Mouse (Mus musculus) midbrain, embryonic 13.5 days (tissue): ENCODE data around the gene Cuedc2. TPM values are rescaled to one million over a fixed set of nuclear protein-coding genes. Genes with fewer than 3 reads are reported as not detected.

Experiments
- ATAC-seq: fragments of 200-750 bp; cut with Nextera tagmentation; 2 replicates; pipeline ENCODE4 v1.8.0; 2017; ENCODE audit warnings: mild to moderate bottlenecking, moderate TSS enrichment, moderate library complexity
- H3K27ac ChIP-seq: fragments of 300-500 bp; sonication (generic); 2 replicates; pipeline ENCODE4 v1.5.1; 2015; ENCODE audit warnings: inconsistent platforms, mild to moderate bottlenecking, moderate library complexity
- H3K27me3 ChIP-seq: fragments of 300-500 bp; sonication (generic); 2 replicates; pipeline ENCODE4 v1.6.1; 2015; ENCODE audit warnings: mild to moderate bottlenecking, inconsistent platforms
- H3K36me3 ChIP-seq: fragments of 300-500 bp; sonication (generic); 2 replicates; pipeline ENCODE4 v1.6.1; 2015; ENCODE audit warnings: mild to moderate bottlenecking, inconsistent platforms
- H3K4me1 ChIP-seq: fragments of 300-500 bp; sonication (generic); replicated peaks from 2 replicates; pipeline ENCODE4 v1.6.1; 2015; ENCODE audit warnings: inconsistent platforms
- H3K4me2 ChIP-seq: fragments of 300-500 bp; sonication (generic); replicated peaks from 2 replicates; pipeline ENCODE4 v1.6.1; 2015; ENCODE audit warnings: moderate library complexity, mild to moderate bottlenecking, inconsistent platforms
- H3K4me3 ChIP-seq: fragments of 300-500 bp; sonication (generic); replicated peaks from 2 replicates; pipeline ENCODE4 v1.5.1; 2015; ENCODE audit warnings: mild to moderate bottlenecking, inconsistent platforms
- H3K9ac ChIP-seq: fragments of 300-500 bp; sonication (generic); replicated peaks from 2 replicates; pipeline ENCODE4 v1.6.1; 2015; ENCODE audit warnings: mild to moderate bottlenecking, inconsistent platforms
- H3K9me3 ChIP-seq: fragments of 300-500 bp; sonication (generic); 2 replicates; pipeline ENCODE4 v1.6.1; 2016; ENCODE audit warnings: mild to moderate bottlenecking, inconsistent platforms
- WGBS: fragments of 180-500 bp; shearing (Covaris S2); methylation state at CpG from one replicate; pipeline ENCODE4 v1.1.7; 2015; 5-methylcytosine and 5-hydroxymethylcytosine counted together
- polyA plus RNA-seq: library from polyadenylated mRNA; unstranded; fragments of >200 nt; fragmentation: Nextera tagmentation; extraction: Ambion mirVana; gene quantifications from 2 replicates; pipeline ENCODE4 v1.2.1, GENCODE M21; 2015

The Cuedc2 gene
- polyA plus RNA-seq, 1 experiment from 2014 or later = 290 TPM

DNA sequence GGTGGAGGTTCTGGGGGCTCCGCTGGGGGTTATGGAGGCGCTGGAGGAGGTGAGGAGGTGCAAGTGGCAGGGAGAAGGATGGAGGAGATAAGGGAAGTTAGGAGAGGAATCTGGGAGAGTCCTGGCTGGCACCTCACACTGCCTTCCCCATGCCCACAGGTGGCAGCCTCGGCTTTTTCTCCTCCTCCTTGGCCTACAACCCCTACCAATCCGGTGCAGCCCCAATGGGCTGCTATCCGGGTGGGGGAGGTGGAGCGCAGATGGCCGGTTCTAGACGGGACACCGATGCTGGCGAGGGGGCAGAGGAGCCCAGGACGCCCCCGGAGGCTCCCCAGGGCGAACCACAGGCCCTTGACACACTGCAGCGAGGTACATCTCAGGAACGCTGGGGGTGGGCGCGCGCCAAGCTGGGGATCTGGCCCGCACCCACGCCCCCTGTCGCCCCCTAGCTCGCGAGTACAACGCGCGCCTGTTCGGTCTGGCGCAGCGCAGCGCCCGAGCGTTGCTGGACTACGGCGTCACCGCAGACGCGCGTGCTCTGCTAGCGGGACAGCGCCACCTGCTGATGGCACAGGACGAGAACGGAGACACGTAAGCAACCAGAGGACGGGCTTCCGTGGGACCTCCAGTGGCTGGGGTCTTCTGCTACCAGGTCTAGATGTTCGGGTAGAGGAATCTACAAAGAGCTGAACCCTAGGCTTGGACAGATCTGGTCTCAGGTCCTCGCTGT is 29.6 kb downstream of the Cuedc2 start:
- 1% methylated on average over 43 of the region's 47 CpGs for WGBS
- H3K4me1 ChIP-seq = peaks cover 31% of the 10 kb centered on the region
- ATAC-seq = peak; percentile 63
- H3K9ac ChIP-seq = peak overlapping the region; percentile 71
- peaks cover 65% of the 10 kb centered on the region for H3K27me3 ChIP-seq
- no peak overlapping the region for H3K27ac ChIP-seq
- peak overlapping the region; percentile 43 for H3K4me3 ChIP-seq
- H3K4me2 ChIP-seq = peak overlapping the region; percentile 80
- peaks cover 34% of the 10 kb centered on the region for H3K36me3 ChIP-seq
- H3K9me3 ChIP-seq = no peaks in the 10 kb centered on the region

DNA sequence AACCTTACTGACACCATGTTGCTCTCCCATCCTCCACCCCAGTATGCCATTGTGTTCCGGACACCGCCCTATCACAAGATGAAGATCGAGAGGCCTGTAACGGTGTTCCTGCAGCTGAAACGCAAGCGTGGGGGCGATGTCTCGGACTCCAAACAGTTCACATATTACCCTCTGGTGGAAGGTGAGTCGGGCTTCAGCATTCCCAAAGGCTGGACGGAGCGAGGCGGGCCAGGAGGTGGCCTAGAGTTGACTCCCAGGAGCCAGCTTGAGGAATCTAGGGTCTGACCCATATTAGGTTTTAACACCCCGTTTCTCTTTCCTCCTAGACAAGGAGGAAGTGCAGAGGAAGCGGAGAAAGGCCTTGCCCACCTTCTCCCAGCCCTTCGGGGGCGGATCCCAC is 30.2 kb downstream of the Cuedc2 start:
- Histone ChIP-seq H3K4me2 (peak overlapping the region; percentile 80), H3K36me3 (peaks cover 29% of the 10 kb centered on the region), H3K9me3 (no peaks in the 10 kb centered on the region), H3K27ac (no peak overlapping the region), H3K4me1 (peaks cover 31% of the 10 kb centered on the region), H3K4me3 (peak overlapping the region; percentile 43; the same call in 1 of the 2 replicates), H3K27me3 (peaks cover 59% of the 10 kb centered on the region), H3K9ac (no peak overlapping the region)
- 60% methylated on average over 16 of the region's 16 CpGs for WGBS
- no peak for ATAC-seq

DNA sequence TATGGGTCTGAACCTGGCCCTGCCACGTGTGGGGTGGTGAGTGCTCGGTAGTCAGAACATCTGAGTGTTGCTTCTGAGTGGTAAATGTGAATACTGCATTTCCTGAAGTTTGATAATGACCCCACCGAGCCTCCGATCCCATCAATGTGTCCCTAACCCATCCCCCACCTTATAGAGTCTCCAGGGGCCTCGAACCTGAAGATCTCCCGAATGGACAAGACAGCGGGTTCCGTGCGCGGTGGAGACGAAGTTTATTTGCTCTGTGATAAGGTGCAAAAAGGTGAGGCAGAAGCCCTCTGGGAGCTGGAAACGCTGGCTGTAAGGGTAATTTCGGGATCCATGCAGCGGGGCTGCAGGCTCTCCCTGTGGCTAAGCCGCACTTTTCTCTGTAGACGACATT is 30.7 kb downstream of the Cuedc2 start:
- Histone ChIP-seq H3K27ac (no peak overlapping the region), H3K4me3 (no peak overlapping the region), H3K36me3 (peaks cover 23% of the 10 kb centered on the region), H3K4me2 (no peak overlapping the region), H3K4me1 (peaks cover 31% of the 10 kb centered on the region), H3K27me3 (peaks cover 54% of the 10 kb centered on the region), H3K9me3 (no peaks in the 10 kb centered on the region), H3K9ac (no peak overlapping the region)
- 79% methylated on average over 16 of the region's 16 CpGs for WGBS
- no peak for ATAC-seq

GRCm38 (mm10) chr19:46306751-46307289 is 31.7 kb downstream of the Cuedc2 start:
- Histone ChIP-seq H3K27ac (no peak overlapping the region), H3K4me1 (peaks cover 31% of the 10 kb centered on the region), H3K4me3 (no peak overlapping the region), H3K9ac (no peak overlapping the region), H3K9me3 (no peaks in the 10 kb centered on the region), H3K36me3 (peaks cover 15% of the 10 kb centered on the region), H3K4me2 (no peak overlapping the region), H3K27me3 (peaks cover 50% of the 10 kb centered on the region)
- 91% methylated on average over 9 of the region's 9 CpGs for WGBS
- ATAC-seq = no peak

DNA sequence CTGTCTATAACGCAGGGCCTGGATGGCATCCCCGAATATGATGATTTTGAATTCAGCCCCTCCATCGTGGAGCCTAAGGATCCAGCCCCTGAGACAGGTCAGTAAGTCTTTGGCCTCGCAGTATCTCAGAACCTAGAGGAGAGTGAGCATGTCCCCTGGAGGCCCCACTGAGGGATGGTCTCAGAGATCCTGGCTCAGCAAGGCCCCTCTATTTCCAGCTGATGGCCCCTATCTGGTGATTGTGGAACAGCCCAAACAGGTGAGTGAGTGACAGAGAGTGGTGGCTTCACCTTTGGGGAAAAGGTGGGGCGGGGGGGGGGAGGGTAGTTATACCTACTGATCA is 32.3 kb downstream of the Cuedc2 start:
- Histone ChIP-seq H3K4me3 (peak overlapping the region; percentile 43), H3K27me3 (peaks cover 50% of the 10 kb centered on the region), H3K36me3 (peaks cover 9% of the 10 kb centered on the region; the same call in 1 of the 2 replicates), H3K4me2 (peak overlapping the region; percentile 88), H3K27ac (no peak overlapping the region), H3K9ac (peak overlapping the region; percentile 57; the same call in 1 of the 2 replicates), H3K9me3 (no peaks in the 10 kb centered on the region), H3K4me1 (peaks cover 31% of the 10 kb centered on the region)
- ATAC-seq = no peak
- WGBS = 50% methylated on average over 5 of the region's 5 CpGs

GRCm38 (mm10) chr19:46305432-46306267 is 32.9 kb downstream of the Cuedc2 start:
- peaks cover 31% of the 10 kb centered on the region for H3K4me1 ChIP-seq
- 0 out of 2 replicates have a peak, but pooled peaks cover 3% of the 10 kb centered on the region for H3K36me3 ChIP-seq
- no peaks in the 10 kb centered on the region for H3K9me3 ChIP-seq
- peaks cover 52% of the 10 kb centered on the region for H3K27me3 ChIP-seq
- H3K9ac ChIP-seq = peak overlapping the region; percentile 57
- H3K27ac ChIP-seq = no peak overlapping the region
- peak overlapping the region; percentile 88 for H3K4me2 ChIP-seq
- ATAC-seq = peak; percentile 25
- H3K4me3 ChIP-seq = peak overlapping the region; percentile 43
- under 1% methylated on average over 43 of the region's 43 CpGs for WGBS

GRCm38 (mm10) chr19:46304908-46305333 is 33.6 kb downstream of the Cuedc2 start:
- peak; percentile 42 for ATAC-seq
- Histone ChIP-seq H3K9me3 (no peaks in the 10 kb centered on the region), H3K27ac (no peak overlapping the region), H3K4me2 (peak overlapping the region; percentile 88), H3K36me3 (no peaks in the 10 kb centered on the region), H3K9ac (peak overlapping the region; percentile 57), H3K4me1 (peaks cover 31% of the 10 kb centered on the region), H3K27me3 (peaks cover 52% of the 10 kb centered on the region), H3K4me3 (peak overlapping the region; percentile 43)
- WGBS = under 1% methylated on average over 34 of the region's 34 CpGs

- Histone ChIP-seq H3K36me3 (no peaks in the 10 kb centered on the region), H3K4me2 (peak within 1 kb of the TSS; percentile 88), H3K27me3 (peaks cover 49% of the 10 kb centered on the region), H3K9ac (peak within 1 kb of the TSS; percentile 57), H3K4me3 (peak within 1 kb of the TSS; percentile 43), H3K9me3 (no peaks in the 10 kb centered on the region), H3K27ac (peak within 1 kb of the TSS; percentile 47; the same call in 1 of the 2 replicates), H3K4me1 (peaks cover 29% of the 10 kb centered on the region)
- WGBS = under 1% methylated on average over 39 of the region's 39 CpGs
- ATAC-seq = peak; percentile 74
Measured at GRCm38 (mm10) chr19:46304216-46304841, 34.2 kb downstream of the Cuedc2 start, which contains the start of gene Nfkb2. Gene Nfkb2 (plus strand): TSS chr19:46304320.

GRCm38 (mm10) chr19:46303251-46304215 is 35.0 kb downstream of the Cuedc2 start:
- Histone ChIP-seq H3K4me3 (peak overlapping the region; percentile 43), H3K36me3 (no peaks in the 10 kb centered on the region), H3K4me2 (peak overlapping the region; percentile 88), H3K27ac (no peak overlapping the region), H3K9ac (no peak overlapping the region), H3K27me3 (peaks cover 45% of the 10 kb centered on the region), H3K9me3 (no peaks in the 10 kb centered on the region), H3K4me1 (peaks cover 22% of the 10 kb centered on the region)
- no peak for ATAC-seq
- WGBS = 58% methylated on average over 18 of the region's 18 CpGs

- ATAC-seq = no peak
- H3K4me1 ChIP-seq = peaks cover 21% of the 10 kb centered on the region
- H3K9me3 ChIP-seq = no peaks in the 10 kb centered on the region
- peaks cover 36% of the 10 kb centered on the region for H3K27me3 ChIP-seq
- no peaks in the 10 kb centered on the region for H3K36me3 ChIP-seq
- H3K4me2 ChIP-seq = no peak overlapping the region
- WGBS = 87% methylated on average over 4 of the region's 4 CpGs
- no peak overlapping the region for H3K9ac ChIP-seq
- no peak overlapping the region for H3K27ac ChIP-seq
- H3K4me3 ChIP-seq = no peak overlapping the region
Measured at GRCm38 (mm10) chr19:46302551-46302950, 36.0 kb downstream of the Cuedc2 start.
